Mouse (Mus musculus) neural tube, embryonic 15.5 days (tissue): Measurements from ENCODE around the gene Htr7. TPM values are rescaled to one million over a fixed set of nuclear protein-coding genes. Genes with fewer than 3 reads are reported as not detected.

Source experiments
- ATAC-seq: fragments of 200-750 bp; cut with Nextera tagmentation; 2 replicates; pipeline ENCODE4 v1.8.0; 2017; ENCODE audit warnings: mild to moderate bottlenecking, moderate TSS enrichment, moderate library complexity; ENCODE audit not compliant: low FRiP score
- H3K27ac ChIP-seq: fragments of 300-500 bp; sonication (generic); replicated peaks from 2 replicates; pipeline ENCODE4 v1.5.1; 2015; ENCODE audit warnings: mild to moderate bottlenecking, inconsistent platforms
- H3K27me3 ChIP-seq: fragments of 300-500 bp; sonication (generic); replicated peaks from 2 replicates; pipeline ENCODE4 v1.6.1; 2015; ENCODE audit warnings: inconsistent platforms
- H3K36me3 ChIP-seq: fragments of 300-500 bp; sonication (generic); 2 replicates; pipeline ENCODE4 v1.6.1; 2015; ENCODE audit warnings: inconsistent platforms
- H3K4me1 ChIP-seq: fragments of 300-500 bp; sonication (generic); 2 replicates; pipeline ENCODE4 v1.6.1; 2015; ENCODE audit warnings: inconsistent platforms
- H3K4me2 ChIP-seq: fragments of 300-500 bp; sonication (generic); 2 replicates; pipeline ENCODE4 v1.6.1; 2015; ENCODE audit warnings: inconsistent platforms, mild to moderate bottlenecking, moderate library complexity
- H3K4me3 ChIP-seq: fragments of 300-500 bp; sonication (generic); replicated peaks from 2 replicates; pipeline ENCODE4 v1.5.1; 2015; ENCODE audit warnings: mild to moderate bottlenecking, inconsistent platforms
- H3K9ac ChIP-seq: fragments of 300-500 bp; sonication (generic); replicated peaks from 2 replicates; pipeline ENCODE4 v1.6.1; 2015; ENCODE audit warnings: mild to moderate bottlenecking, inconsistent platforms
- H3K9me3 ChIP-seq: fragments of 300-500 bp; sonication (generic); replicated peaks from 2 replicates; pipeline ENCODE4 v1.6.1; 2016; ENCODE audit warnings: inconsistent platforms
- WGBS: fragments of 180-500 bp; shearing (Covaris S2); methylation state at CpG from one replicate; pipeline ENCODE4 v1.1.7; 2015; ENCODE audit warnings: mixed read lengths; 5-methylcytosine and 5-hydroxymethylcytosine counted together
- polyA plus RNA-seq: library from polyadenylated mRNA; unstranded; fragments of >200 nt; fragmentation: Nextera tagmentation; extraction: Ambion mirVana; gene quantifications from 2 replicates; pipeline ENCODE4 v1.2.1, GENCODE M21; 2015

The Htr7 gene
- 20.5 and 23.8 TPM in 2 replicates for polyA plus RNA-seq

DNA sequence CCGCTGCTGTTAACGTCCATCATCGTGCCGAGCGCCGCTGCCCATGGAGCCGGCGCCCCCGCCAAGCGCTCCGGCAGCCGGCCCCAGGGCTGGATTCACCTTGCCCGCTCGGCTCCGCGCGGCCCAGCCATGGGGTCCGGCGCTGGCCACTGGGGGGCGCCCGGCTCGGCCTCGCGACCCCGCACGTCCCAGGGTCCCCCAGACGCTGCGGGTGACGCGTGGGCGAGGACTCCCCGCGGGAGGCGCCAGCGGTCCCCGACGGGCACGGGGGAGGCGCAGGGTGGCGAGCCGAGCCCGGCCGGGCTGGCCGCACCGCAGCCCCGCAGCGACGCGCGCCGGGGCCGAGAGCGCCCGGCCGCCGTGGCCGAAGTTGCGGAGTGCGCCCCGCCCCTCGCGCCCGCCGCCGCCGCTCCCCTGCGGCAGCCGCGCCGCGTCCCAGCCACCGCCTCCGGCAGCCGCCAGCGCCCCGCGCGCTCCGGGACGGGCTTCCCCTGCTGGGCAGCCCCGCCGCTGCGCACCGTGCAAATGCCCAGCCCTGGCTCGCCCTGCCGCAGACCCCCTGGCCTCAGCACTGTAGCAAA, at the start of gene Htr7:
Htr7 (minus strand) TSS at position 277 of the 581 bp plus-strand sequence.
- WGBS: 0% methylated on average over 34 of the region's 86 CpGs

GRCm38 (mm10) chr19:36103909-36104308, 46.6 kb upstream of the Htr7 start:
- no peak overlapping the region for H3K9ac ChIP-seq
- H3K4me3 ChIP-seq: no peak overlapping the region
- WGBS: 88% methylated on average over 5 of the region's 5 CpGs
- no peak for ATAC-seq
- H3K4me1 ChIP-seq: no peaks in the 10 kb centered on the region
- peaks cover 40% of the 10 kb centered on the region for H3K36me3 ChIP-seq
- H3K9me3 ChIP-seq: no peaks in the 10 kb centered on the region
- no peaks in the 10 kb centered on the region for H3K27me3 ChIP-seq
- no peak overlapping the region for H3K27ac ChIP-seq
- no peak overlapping the region for H3K4me2 ChIP-seq

More for the DNA sequence above, at the start of gene Htr7:
- H3K27me3 ChIP-seq: 0 out of 2 replicates have a peak, but pooled peaks cover 5% of the 10 kb centered on the region
- H3K9me3 ChIP-seq: no peaks in the 10 kb centered on the region
- peaks cover 13% of the 10 kb centered on the region for H3K4me1 ChIP-seq
- H3K27ac ChIP-seq: peak within 1 kb of the TSS; percentile 82
- H3K9ac ChIP-seq: peak within 1 kb of the TSS; percentile 66
- peak within 1 kb of the TSS; percentile 70 for H3K4me3 ChIP-seq
- H3K36me3 ChIP-seq: no peaks in the 10 kb centered on the region
- H3K4me2 ChIP-seq: peak within 1 kb of the TSS; percentile 70
- ATAC-seq: peak; percentile 93

- no peaks in the 10 kb centered on the region for H3K27me3 ChIP-seq
- 90% methylated on average over 7 of the region's 7 CpGs for WGBS
- H3K9me3 ChIP-seq: no peaks in the 10 kb centered on the region
- no peaks in the 10 kb centered on the region for H3K4me1 ChIP-seq
- no peak overlapping the region for H3K4me3 ChIP-seq
- no peak overlapping the region for H3K9ac ChIP-seq
- no peak for ATAC-seq
- H3K4me2 ChIP-seq: no peak overlapping the region
- peaks cover 76% of the 10 kb centered on the region for H3K36me3 ChIP-seq
- H3K27ac ChIP-seq: no peak overlapping the region
Measured at GRCm38 (mm10) chr19:36098916-36099315, 41.6 kb upstream of the Htr7 start.

DNA sequence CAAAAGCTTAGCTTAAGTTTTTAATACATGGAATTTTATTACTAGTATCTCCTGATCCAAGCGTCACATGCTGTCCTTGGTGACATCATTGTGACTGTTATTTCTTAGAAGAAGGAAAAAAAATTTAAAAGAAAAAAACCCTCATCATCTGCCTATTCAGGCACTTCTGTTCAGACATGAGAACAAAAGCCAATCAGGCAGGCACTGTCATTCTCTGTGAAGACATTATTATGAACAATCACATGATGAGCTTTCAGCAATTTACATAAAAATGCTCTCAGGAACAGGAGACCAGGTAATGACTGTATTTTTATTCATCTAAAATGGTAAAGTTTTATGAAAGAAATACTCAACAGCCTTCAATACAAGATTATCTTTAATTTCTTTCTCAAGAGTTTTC, 41.0 kb upstream of the Htr7 start:
- H3K9me3 ChIP-seq: no peaks in the 10 kb centered on the region
- WGBS: 100% methylated on average over 1 of the region's 1 CpGs
- no peak overlapping the region for H3K9ac ChIP-seq
- peaks cover 76% of the 10 kb centered on the region for H3K36me3 ChIP-seq
- no peaks in the 10 kb centered on the region for H3K27me3 ChIP-seq
- no peak for ATAC-seq
- H3K4me1 ChIP-seq: no peaks in the 10 kb centered on the region
- H3K27ac ChIP-seq: no peak overlapping the region
- H3K4me2 ChIP-seq: no peak overlapping the region
- H3K4me3 ChIP-seq: no peak overlapping the region

DNA sequence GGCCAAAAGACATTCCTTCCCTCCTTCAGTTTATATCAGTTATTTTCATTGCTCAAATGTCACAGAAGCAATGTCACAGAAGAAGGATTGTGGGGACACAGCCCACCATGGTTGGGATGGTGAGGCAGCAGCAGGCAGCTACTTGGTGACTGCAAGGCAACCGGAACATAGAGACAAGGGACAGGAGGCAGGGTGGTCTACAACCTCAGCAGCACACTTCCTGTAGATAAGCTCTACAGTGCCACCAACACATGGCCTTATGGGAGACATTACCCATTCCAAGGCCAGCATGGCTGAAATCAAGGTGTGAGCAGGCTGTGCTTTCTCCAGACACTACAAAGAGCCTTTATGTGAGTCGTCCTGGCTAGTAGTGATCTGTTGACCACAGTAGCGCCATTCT, 39.9 kb upstream of the Htr7 start:
- H3K27ac ChIP-seq: no peak overlapping the region
- H3K4me3 ChIP-seq: no peak overlapping the region
- no peaks in the 10 kb centered on the region for H3K4me1 ChIP-seq
- no peak for ATAC-seq
- H3K4me2 ChIP-seq: no peak overlapping the region
- H3K9ac ChIP-seq: no peak overlapping the region
- H3K36me3 ChIP-seq: peaks cover 76% of the 10 kb centered on the region
- no peaks in the 10 kb centered on the region for H3K27me3 ChIP-seq
- no peaks in the 10 kb centered on the region for H3K9me3 ChIP-seq
- 95% methylated on average over 3 of the region's 3 CpGs for WGBS

DNA sequence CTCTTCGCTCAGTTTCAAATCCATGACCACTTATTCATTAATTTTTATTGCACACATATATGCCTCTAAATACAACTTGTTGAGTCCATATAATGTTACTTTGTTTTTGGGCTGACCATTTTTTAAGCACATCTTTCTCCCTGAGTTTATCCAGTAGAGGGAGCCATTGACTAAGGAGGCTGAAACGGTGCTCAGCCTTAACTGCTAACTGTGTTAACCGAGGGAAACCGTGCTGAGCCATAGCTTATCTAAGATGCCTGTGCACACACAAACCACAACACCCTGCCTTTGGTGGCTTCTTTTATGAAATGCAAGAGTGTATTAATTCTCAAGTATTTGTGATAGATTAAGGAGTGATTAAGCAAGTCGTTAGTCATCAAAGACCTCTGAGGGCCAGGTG, 33.5 kb upstream of the Htr7 start:
- H3K27me3 ChIP-seq: no peaks in the 10 kb centered on the region
- peaks cover 66% of the 10 kb centered on the region for H3K36me3 ChIP-seq
- H3K27ac ChIP-seq: no peak overlapping the region
- no peak overlapping the region for H3K4me3 ChIP-seq
- H3K9me3 ChIP-seq: no peaks in the 10 kb centered on the region
- no peak overlapping the region for H3K4me2 ChIP-seq
- H3K9ac ChIP-seq: no peak overlapping the region
- 50% methylated on average over 5 of the region's 5 CpGs for WGBS
- no peaks in the 10 kb centered on the region for H3K4me1 ChIP-seq
- ATAC-seq: 0 out of 2 replicates have a peak, but pooled peaks have one; percentile 38

GRCm38 (mm10) chr19:36083262-36084225, 26.2 kb upstream of the Htr7 start, which contains the start of gene Rpp30:
Gene Rpp30, plus strand, starts transcription at chr19:36083716.
- no peaks in the 10 kb centered on the region for H3K9me3 ChIP-seq
- peak within 1 kb of the TSS; percentile 77 for H3K27ac ChIP-seq
- peak within 1 kb of the TSS; percentile 84 for H3K4me3 ChIP-seq
- peak within 1 kb of the TSS; percentile 73 for H3K9ac ChIP-seq
- ATAC-seq: peak; percentile 97
- H3K36me3 ChIP-seq: peaks cover 10% of the 10 kb centered on the region
- no peaks in the 10 kb centered on the region; the same call in 1 of the 2 replicates for H3K27me3 ChIP-seq
- peaks cover 14% of the 10 kb centered on the region for H3K4me1 ChIP-seq
- WGBS: 2% methylated on average over 34 of the region's 34 CpGs
- H3K4me2 ChIP-seq: peak within 1 kb of the TSS; percentile 90

DNA sequence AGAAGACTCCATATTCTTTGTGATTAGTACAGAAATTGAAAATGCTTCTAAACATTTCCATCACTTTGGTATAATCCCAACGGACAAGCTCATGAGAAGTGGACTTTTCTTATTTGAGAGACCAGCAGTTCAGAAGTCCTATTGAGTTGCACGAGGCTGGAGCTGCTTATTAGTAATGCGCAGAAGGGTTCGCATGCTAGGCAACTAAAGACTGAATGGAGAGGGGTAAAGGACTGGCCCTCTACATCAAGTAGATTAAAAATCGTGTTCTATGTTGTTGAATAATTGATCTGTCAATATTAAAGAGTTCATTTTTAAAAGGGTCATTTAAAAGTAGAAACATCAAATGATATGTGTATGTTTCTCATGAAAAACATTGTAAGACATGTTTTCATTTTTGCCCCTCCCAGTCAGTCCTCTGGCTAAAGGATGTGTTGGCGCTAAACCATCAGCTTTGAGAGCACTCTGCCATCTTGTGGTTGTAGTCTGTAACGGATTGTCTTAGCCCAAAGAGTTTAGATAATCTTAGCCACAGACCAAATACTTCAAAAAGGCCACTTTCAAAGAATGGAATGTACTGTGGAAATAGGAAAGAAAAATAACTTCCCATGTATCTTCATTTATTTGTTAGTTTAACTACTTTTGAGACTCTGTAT, 25.4 kb upstream of the Htr7 start:
- H3K4me1 ChIP-seq: peaks cover 14% of the 10 kb centered on the region
- H3K4me3 ChIP-seq: peak overlapping the region; percentile 84
- H3K9me3 ChIP-seq: no peaks in the 10 kb centered on the region
- no peaks in the 10 kb centered on the region; the same call in 1 of the 2 replicates for H3K27me3 ChIP-seq
- H3K9ac ChIP-seq: peak overlapping the region; percentile 47; the same call in 1 of the 2 replicates
- peak; percentile 91 for ATAC-seq
- H3K36me3 ChIP-seq: peaks cover 2% of the 10 kb centered on the region
- H3K27ac ChIP-seq: no peak overlapping the region
- 45% methylated on average over 7 of the region's 7 CpGs for WGBS
- peak overlapping the region; percentile 90 for H3K4me2 ChIP-seq

DNA sequence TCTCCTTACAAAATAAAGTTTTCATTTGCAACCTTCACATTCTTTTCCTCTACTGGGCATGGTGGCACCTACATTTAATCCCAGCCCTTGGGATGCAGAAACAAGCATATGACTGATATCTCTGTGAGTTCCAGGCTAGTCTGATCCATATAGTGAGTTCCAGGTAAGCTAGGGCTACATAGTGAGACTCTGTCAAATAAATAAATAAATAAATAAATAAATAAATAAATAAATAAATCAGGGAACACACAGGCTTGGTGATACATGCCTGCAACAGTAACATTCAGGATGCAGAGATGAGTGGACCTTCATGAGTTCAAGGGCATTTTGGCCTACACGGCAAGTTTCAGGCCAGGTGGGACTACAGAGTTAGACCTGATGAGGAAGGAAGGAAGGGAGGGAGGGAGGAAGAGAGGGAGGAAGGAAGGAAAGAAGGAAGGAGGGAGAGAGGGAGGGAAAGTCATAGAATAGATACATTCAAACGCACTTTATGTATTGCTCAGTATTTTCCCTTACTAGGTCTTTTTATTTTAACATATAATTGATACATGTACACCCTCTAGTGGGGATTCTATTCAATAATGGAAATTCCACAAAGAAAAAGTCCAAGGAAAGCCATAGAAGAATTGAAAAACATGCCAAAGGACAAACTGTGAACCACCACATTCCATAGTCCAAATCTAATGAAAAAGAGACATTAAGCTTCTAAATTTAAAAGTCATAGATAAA, 5.7 kb upstream of the Htr7 start:
- 62% methylated on average over 2 of the region's 2 CpGs for WGBS
- no peaks in the 10 kb centered on the region for H3K9me3 ChIP-seq
- ATAC-seq: peak; percentile 66; the same call in 1 of the 2 replicates
- no peaks in the 10 kb centered on the region for H3K36me3 ChIP-seq
- no peak overlapping the region for H3K9ac ChIP-seq
- no peak overlapping the region for H3K4me2 ChIP-seq
- no peak overlapping the region for H3K27ac ChIP-seq
- H3K4me1 ChIP-seq: peaks cover 3% of the 10 kb centered on the region; the same call in 1 of the 2 replicates
- no peak overlapping the region for H3K4me3 ChIP-seq
- 0 out of 2 replicates have a peak, but pooled peaks cover 5% of the 10 kb centered on the region for H3K27me3 ChIP-seq

GRCm38 (mm10) chr19:36056502-36057221, 645 bp downstream of the Htr7 start:
- ATAC-seq: peak; percentile 68
- Histone ChIP-seq H3K27me3 (0 out of 2 replicates have a peak, but pooled peaks cover 5% of the 10 kb centered on the region), H3K4me3 (peak overlapping the region; percentile 70), H3K9ac (peak overlapping the region; percentile 66), H3K27ac (peak overlapping the region; percentile 82), H3K36me3 (no peaks in the 10 kb centered on the region), H3K4me1 (peaks cover 13% of the 10 kb centered on the region), H3K4me2 (peak overlapping the region; percentile 70), H3K9me3 (no peaks in the 10 kb centered on the region)
- 9% methylated on average over 48 of the region's 49 CpGs for WGBS
